Mouse (Mus musculus) gastrocnemius, adult 2 months (tissue): ENCODE measurements at regions not wholly inside any gene's neighbourhood (a gene's known extent, or its start where the extent isn't known, plus 50 kb on each side); places are given as distances from the start of the nearest gene placed in this dataset.

Experiments used
- DNase-seq: peaks from one replicate; pipeline ENCODE4 v3.0.0; 2022
- H3K27ac ChIP-seq: fragments of 200-600 bp; 2 replicates; pipeline ENCODE4 v1.8.1; 2022; ENCODE audit warnings: mild to moderate bottlenecking
- H3K4me3 ChIP-seq: fragments of 200-600 bp; 2 replicates; pipeline ENCODE4 v1.8.1; 2022; ENCODE audit warnings: mild to moderate bottlenecking, moderate library complexity
- CTCF ChIP-seq: fragments of 200-600 bp; IDR thresholded peaks from 2 replicates; pipeline ENCODE4 v1.8.1; 2022; ENCODE audit warnings: antibody characterized with exemption, mild to moderate bottlenecking, moderate library complexity
- intact Hi-C: fragments of 180-260 bp; cut with DNase I; formaldehyde crosslinking; loops from one replicate; pipeline ENCODE4 v1.15.1; 2025

GRCm38 (mm10) chrX:11090432-11090831, 208.6 kb upstream of the H2al1a start:
- Histone ChIP-seq H3K27ac (no peak overlapping the region), H3K4me3 (no peak overlapping the region)
- peak; percentile 52 for TF ChIP-seq CTCF
- intact Hi-C loops, result loop anchor here (10.0 kb wide), 1 partner anchor 436 kb away; no protein-coding TSS in a partner anchor
- peak; percentile 53 for DNase-seq

GRCm38 (mm10) chrX:11097581-11098254, 201.3 kb upstream of the H2al1a start:
- no peak overlapping the region for H3K4me3 ChIP-seq
- no peak for DNase-seq
- H3K27ac ChIP-seq, result no peak overlapping the region
- no peak for TF ChIP-seq CTCF
- intact Hi-C loops, result loop anchor here (10.0 kb wide), 1 partner anchor 443 kb away; no protein-coding TSS in a partner anchor

- no peak for TF ChIP-seq CTCF
- Histone ChIP-seq H3K27ac (no peak overlapping the region), H3K4me3 (no peak overlapping the region)
- intact Hi-C loops, result loop anchor here (10.0 kb wide), 1 partner anchor 444 kb away; no protein-coding TSS in a partner anchor
- no peak for DNase-seq
These were observed 200.7 kb upstream of the H2al1a start for GRCm38 (mm10) chrX:11098366-11098765.

- DNase-seq, result no peak
- H3K27ac ChIP-seq, result no peak overlapping the region
- H3K4me3 ChIP-seq, result no peak overlapping the region
- intact Hi-C loops, result loop anchor here (10.0 kb wide), 1 partner anchor 445 kb away; no protein-coding TSS in a partner anchor
- no peak for TF ChIP-seq CTCF
These were observed 199.6 kb upstream of the H2al1a start for GRCm38 (mm10) chrX:11099146-11100087.

GRCm38 (mm10) chrX:11100935-11101334, 198.1 kb upstream of the H2al1a start:
- TF ChIP-seq CTCF, result peak; percentile 47
- intact Hi-C loops, result no loop called here

GRCm38 (mm10) chrX:11131253-11131652, 167.8 kb upstream of the H2al1a start:
- DNase-seq, result no peak
- no peak overlapping the region for H3K27ac ChIP-seq
- no peak overlapping the region for H3K4me3 ChIP-seq
- intact Hi-C loops, result no loop called here
- TF ChIP-seq CTCF, result no peak

More at GRCm38 (mm10) chrX:11100935-11101334, 198.1 kb upstream of the H2al1a start:
- no peak overlapping the region for H3K27ac ChIP-seq
- peak; percentile 28 for DNase-seq
- no peak overlapping the region for H3K4me3 ChIP-seq

- TF ChIP-seq CTCF, result no peak
- H3K27ac ChIP-seq, result no peak overlapping the region
- intact Hi-C loops, result no loop called here
- no peak overlapping the region for H3K4me3 ChIP-seq
- DNase-seq, result peak; percentile 66
These were observed 159.1 kb upstream of the H2al1a start for GRCm38 (mm10) chrX:11139971-11140421.

GRCm38 (mm10) chrX:11141294-11141693, 157.8 kb upstream of the H2al1a start:
- no peak overlapping the region for H3K4me3 ChIP-seq
- TF ChIP-seq CTCF, result peak; percentile 50
- intact Hi-C loops, result no loop called here
- no peak overlapping the region for H3K27ac ChIP-seq
- no peak for DNase-seq

- DNase-seq, result no peak
- intact Hi-C loops, result no loop called here
- Histone ChIP-seq H3K4me3 (no peak overlapping the region), H3K27ac (no peak overlapping the region)
- TF ChIP-seq CTCF, result no peak
These were observed 140.6 kb upstream of the H2al1a start for GRCm38 (mm10) chrX:11158416-11158815.

GRCm38 (mm10) chrX:11170416-11170815, 128.6 kb upstream of the H2al1a start:
- DNase-seq, result peak; percentile 22
- Histone ChIP-seq H3K27ac (no peak overlapping the region), H3K4me3 (no peak overlapping the region)
- TF ChIP-seq CTCF, result no peak
- intact Hi-C loops, result no loop called here

- Histone ChIP-seq H3K4me3 (no peak overlapping the region), H3K27ac (no peak overlapping the region)
- DNase-seq, result no peak
- intact Hi-C loops, result no loop called here
- TF ChIP-seq CTCF, result no peak
These were observed 118.8 kb upstream of the H2al1a start for GRCm38 (mm10) chrX:11180194-11180816.

- TF ChIP-seq CTCF, result no peak
- Histone ChIP-seq H3K4me3 (no peak overlapping the region), H3K27ac (no peak overlapping the region)
- intact Hi-C loops, result loop anchor here (2.0 kb wide), 1 partner anchor 73 kb away; no protein-coding TSS in a partner anchor
- DNase-seq, result peak; percentile 53
These were observed 117.2 kb upstream of the H2al1a start for GRCm38 (mm10) chrX:11181855-11182254.
